Mouse (Mus musculus): ENCODE measurements around the gene Zcchc24.

The Zcchc24 gene

DNA sequence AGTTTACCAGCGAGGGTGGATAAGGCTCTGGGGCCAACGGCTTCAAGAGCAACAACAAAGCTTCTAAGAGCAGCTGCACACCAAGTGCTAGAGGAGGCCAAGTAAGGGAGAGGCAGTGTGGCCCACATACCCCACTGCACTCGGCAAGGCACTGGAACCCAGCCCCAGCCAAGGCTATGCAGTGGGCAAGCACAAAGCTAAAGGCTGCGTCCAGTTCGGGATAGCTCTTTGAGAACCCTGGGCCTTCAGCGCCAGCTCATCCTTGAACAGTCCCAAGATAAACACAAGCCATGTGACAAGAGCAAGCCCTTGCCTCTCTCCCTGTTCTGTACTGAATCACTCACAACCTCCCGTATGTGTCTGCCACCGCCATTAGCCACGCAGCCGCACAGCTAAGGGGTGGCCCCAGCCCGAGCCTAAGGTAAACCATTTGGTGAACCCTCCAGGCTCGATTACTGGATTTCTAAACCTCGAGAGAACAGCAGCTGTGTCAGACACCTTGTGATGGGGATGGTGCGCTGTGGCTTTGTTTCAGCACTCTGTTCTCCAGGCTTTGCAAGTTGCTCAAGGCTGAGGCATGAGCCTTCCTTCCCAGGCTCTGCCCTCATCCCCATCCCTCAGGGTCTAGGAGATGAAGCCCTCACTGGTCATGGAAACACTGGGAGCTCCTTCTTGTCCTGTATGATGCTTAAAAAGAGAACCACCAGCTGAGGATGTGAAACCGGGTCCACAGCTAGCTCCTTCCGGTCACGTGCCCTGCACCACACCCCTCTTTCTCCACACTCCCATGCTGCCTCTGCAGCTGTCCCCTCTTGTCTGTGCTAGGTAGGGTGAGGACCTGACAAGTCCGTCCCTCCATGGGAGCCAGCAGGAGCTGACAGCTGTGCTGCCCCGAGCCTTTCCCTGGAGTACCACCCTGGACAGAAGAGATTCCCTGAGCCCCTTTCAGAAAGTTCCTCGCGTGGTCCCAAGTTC, 21.6 kb downstream of the Zcchc24 start:
- peak; percentile 48 to 62 for DNase-seq

DNA sequence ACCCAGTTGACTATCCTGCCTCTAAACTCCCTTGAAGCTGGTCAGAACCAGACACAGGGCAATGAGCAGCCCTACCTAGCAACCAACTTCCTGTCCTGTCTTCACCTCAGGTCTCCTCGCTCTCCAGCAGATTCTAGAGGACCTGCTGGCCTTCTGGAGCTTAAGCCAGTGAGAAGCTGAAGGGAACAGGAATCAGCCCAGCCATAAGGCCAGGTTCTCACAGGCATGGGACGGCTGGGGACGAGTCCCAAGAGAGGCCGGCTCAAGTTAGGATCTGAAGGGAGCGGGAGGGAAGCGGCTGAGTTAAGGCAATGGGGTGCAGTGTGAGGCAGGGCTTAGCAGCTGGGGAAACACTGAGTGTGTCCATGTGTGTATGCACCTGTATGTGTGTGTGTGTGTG, 22.5 kb downstream of the Zcchc24 start:
- DNase-seq: no peak

DNA sequence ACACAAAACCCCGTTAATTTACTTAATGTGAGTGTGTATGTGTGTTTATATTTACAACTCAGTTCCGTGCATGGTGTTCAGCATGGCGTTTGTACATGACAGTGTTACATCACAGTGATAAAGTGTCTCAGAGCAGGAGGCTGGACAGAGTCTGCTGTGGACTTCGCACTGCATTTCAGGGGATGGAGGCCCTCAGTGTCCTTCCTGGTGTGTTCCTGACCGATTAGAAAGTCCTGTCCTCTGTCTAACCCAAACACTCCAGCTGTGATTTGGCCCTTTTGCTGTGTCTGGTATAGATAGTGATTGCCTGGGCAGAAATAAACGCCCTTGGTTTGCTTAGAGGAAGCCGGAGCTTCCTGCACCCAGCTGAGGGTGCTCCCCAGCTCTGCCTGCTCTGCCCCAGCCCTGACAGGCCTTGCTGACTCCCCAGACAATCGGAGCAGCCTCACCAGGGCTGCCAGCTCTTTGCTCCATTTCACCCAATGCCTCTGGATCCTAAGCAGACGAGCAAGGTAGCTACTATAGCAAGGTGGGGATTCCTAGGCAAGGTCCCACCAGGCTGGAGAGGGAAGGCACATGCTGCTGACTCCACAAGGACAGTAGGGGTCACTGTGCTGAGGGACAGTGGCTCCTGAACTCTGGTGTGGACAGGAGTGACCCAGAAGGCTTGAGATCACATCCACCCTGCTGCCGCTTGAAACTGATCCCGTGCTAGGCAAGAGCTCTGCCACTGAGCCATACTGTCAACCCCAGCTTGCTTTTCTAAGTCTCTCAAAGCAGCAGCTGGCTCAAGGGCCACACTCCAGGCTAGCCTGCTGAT, 23.3 kb downstream of the Zcchc24 start:
- no peak for DNase-seq

DNA sequence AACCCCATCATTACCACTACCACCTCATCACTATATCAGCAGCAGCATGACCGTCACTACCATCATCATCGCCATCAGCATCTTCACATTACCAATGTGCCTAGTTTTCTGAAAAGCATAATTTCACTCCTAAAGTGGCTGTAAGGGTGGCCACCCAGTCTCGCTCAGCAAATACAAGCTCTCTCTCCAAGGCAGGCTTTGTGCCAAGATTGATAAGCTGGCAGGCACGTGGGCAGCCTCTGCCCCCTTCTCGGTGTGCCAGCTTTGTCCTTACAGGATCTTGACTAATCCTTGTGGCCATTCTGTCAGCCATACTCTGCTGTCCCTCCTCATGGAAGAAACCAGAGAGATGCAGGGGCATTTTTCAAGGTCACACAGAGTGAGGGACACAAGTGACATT, 25.9 kb downstream of the Zcchc24 start:
- DNase-seq: no peak

DNA sequence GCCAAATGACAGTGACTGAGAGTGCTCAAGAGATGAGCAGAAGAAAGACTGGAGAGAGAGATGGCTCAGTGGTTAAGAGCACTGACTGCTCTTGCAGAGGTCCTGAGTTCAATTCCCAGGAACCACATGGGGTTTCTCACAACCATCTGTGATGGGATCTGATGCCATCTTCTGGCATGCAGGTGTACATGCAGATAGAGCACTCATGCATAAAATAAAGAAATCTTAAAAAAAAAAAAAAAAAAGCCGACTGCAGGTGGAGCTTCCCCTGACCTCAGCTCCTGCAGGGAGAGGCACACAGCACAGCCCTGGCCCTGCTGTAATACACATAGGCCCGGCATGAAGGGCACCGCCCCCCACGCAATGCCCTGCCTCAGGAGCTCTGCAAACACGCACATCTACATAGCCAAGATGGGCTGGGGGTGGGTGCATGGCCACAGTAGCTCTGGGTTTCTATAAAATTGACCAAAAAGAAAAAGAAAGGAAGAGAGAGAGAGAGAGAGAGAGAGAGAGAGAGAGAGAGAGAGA, 26.9 kb downstream of the Zcchc24 start:
- peak in 1 of 2 experiments; percentile 61 for DNase-seq

DNA sequence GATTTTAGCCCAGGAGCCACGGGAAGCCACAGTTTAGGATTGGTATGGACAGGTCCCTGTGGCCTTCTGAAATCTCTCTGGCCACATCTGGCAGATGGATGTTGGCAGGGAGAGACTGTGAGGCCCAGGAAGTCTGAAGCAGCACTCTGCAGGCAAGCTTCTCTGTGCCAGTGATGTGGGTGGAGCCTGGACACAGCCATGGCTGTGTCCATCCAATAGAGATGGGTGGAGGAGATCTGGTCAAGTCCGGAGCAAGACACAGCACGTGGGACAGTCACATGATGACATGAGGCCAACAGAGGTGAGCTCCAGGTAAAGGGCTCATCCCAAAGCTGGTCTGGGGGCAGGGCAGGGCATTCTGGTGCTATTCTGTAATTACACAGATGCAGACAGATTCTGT, 27.6 kb downstream of the Zcchc24 start:
- DNase-seq: no peak

DNA sequence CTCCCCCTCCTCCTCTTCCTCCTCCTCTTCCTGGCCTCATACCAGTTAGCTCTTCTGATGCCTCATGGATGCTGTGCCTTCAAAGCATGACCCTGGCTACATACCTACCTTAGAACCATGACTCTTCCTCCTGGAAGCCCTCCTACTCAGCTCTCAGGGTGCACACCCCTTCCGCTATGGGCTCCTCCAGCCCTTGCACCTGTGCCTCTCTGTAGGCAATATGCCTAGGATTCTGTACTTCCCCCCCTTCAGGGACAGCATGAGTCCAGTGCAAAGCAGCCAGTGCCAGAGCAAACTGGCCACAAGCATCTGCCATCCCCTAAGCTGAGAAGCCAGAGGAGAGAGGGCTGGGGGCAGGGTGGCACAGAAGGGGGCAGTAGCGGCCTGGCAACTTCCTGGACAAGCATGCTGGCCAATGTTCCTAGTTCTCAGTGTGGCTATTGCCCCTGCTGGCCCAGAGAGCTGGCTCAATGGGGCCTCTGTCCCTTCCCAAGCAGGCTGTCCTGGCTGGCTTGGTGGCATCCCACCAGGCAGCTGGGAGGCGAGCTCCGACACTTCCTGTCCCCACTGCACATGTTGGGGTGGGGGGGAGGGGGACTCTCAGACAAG, 28.8 kb downstream of the Zcchc24 start:
- DNase-seq: no peak

DNA sequence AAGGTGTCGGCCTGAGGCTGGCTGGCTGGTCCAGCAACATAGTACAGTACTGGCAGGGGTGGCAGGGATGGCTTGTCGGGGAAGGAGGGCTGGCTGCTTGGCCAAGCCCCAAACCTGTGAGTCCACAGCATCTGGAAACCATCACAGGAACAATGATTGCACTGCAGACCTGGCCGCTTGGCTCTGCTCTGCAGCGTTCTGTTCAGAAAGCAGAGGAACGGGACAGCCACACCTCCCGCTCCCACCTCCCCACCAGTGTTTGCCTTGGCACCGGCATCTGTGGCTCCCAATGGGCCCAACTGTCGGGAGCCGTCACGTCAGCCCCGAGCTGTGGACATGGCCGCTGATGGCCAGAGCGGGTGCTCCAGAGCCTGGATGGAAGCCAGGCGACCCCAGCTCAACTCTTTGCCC, 30.2 kb downstream of the Zcchc24 start:
- DNase-seq: no peak

DNA sequence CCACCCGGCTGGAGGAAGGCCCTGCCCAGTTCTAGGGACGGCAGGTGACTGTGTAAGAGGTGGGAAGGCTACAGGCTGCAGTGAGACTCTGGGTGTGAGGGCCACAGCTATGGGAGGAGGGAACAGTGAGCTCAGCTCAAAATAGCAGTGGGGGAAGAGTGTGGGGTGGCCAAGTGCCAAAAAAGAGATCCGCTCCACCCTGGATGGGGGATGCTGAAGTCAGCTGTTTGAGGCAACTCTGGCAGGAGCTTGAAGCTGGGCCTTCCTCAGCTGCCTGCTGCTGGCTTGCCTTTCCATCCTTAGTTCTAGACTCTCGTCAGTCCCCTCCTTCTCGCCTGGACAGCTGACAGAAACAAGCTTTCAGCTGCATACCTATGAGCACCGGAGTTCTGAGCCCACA, 32.2 kb downstream of the Zcchc24 start:
- no peak for DNase-seq

DNA sequence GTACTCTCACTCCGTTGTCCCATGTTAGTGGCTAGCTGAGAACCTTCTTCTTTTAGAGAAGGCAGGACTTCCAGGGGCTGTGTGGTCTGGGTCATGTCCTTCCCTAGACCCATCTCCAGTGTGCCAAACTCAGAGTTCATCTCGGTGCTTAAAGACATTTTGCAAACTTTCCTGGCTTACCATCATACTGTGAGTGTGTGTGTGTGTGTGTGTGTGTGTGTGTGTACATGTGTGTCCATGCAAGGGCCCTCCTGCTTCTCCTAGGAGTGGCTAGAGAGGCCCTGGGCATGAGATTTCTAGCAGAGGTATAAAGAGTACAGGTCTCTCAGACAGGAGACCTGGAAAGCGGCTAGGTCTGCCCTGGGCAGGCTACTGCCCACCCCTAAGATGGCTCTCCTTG, 32.7 kb downstream of the Zcchc24 start:
- DNase-seq: no peak

DNA sequence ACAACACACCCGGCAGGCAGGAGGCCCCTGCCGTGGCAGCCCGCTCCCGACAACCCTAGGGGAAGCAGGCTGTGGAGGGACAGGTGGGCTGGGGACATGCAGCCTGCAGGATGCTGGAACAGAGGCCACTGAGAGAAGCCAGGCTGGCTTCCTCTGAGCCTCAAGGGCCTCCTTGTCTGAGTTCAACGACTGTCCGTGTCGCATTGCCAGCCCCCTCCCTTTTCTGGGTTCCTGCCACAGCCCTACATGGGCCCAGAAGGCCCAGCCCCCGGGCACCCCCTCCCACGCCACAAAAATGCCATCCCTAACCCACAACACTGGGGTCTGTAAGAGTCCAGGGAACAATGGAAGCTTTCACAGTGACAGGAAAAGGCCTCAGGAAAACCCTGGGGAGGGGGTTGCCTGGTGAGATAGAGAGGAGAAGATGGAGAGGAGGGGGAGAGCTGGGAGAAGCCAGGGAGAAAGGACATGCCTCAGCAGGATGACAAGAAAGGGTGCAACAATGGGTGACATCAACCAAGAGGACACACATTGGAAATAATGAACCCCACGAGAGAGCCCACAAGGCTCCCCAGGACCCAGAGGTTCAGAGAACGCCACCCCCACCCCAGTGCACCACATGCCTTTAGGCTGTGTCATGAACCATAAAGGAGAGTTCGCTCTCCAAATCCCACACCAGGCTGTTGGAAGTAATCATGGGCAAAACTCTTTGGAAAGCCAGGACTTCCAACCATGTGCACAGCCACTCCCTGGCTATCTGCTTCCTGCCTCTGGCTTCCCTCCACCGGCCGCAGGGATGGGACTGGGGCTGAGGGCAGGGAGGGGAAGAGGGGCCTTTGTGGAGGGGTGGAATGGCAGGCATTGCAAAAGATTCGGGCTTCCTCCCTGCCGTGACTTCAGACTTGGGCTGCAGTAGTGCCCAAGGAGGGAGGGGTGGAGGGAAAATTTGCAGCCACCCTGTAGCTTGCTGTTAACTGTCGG, 33.8 kb downstream of the Zcchc24 start:
- no peak for DNase-seq

DNA sequence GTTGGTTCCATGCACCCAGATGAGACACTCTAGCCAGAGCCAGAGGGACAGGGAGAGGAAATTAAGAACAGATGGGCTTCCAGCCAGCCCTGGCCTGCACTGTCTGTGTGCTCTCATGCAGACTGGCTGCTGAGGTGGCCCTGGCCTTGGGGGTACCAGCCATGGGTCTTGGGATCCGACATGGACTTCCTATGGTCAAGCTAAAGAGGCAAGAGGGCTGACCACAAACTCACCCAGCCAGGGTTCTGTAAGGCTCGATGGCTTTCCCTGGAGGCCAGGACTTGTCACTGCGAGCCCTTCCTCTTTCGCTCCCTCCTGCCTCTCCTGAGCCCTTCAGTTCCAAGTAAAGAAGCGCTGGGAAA, 41.7 kb downstream of the Zcchc24 start:
- DNase-seq: no peak

DNA sequence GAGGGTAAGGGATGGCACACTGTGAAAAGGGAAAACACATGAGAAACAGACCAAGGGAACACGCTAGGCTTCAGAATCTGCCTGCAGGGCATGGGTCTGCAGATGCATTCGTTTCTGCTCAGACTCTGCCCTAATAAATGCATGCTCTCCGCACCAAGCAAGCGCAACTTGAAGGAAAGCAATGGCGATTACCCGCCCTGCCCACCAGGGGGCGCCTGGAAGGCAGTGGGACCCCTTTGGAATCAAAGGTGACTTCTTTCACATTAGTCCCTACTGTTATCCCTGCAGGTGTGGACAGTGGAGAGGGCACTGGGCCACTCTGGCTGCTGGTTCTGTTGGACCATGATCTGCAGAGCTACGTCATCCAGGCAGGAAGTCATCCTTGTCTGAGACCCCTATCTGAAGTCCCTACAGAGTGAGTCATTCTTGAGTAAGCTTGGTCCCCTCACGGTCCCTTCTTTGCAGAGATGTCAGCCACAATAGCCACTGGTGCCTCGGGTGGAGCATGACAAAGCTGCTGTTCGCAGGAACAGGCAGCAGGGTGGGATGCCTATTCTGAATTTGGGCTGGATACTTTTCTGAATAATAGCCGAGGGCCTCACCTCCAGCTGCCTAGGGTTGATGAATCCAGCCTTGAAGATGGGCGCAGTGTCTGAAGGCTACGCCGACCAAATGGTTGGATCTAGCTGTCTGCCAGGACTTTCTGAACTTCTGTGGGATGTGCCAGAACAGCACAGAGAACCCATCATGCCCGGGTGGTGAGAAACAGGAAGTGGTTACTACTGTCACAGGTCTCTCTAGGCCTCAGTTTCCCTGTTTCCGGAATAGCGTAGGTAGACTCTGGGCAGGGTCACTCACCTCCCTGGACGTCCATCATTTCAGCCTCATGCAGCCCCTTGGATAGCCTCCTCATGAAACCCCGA, 42.4 kb downstream of the Zcchc24 start:
- DNase-seq: peak; percentile 65 to 68

DNA sequence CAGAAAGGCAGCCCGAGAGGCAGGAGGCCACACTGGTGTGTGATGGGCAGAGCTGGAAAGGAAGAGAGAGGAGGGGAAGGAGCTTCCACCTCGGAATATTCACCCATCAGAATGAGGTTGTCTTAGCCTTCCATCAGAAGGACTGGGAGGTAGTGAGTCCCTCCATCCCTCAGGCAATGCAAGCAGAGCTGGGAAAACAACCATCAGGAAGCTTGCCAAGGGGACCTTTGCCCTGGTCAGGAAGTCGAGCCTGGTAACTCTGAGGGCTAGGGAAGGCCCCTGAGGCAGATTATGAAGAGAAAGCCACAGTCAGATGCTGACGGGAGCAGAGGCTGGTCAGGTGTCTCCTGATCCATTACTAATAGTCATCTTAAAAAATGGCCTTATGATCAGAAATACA, 43.1 kb downstream of the Zcchc24 start:
- no peak for DNase-seq

DNA sequence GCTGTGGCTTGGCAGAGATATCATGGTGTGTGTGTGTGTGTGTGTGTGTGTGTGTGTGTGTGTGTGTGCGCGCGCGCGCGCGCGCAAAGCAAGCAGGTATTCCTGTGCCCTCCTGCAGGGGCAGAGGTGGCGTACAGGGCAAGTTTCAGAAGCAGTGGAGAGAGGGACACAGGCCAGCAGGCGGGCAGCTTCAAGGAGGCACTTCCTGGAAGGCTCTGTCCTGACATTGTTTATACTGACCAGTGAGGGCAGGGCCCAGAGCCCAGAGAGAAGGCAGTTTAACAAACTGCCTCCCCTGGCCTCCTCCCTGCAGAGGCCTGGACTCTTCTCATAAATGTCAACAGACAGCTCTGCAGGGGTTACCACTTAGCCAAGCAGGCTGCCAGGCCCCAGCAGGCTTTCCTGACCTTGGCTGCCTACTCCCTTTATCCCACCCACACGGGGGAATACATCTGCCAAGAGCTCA, 43.8 kb downstream of the Zcchc24 start:
- DNase-seq: no peak

DNA sequence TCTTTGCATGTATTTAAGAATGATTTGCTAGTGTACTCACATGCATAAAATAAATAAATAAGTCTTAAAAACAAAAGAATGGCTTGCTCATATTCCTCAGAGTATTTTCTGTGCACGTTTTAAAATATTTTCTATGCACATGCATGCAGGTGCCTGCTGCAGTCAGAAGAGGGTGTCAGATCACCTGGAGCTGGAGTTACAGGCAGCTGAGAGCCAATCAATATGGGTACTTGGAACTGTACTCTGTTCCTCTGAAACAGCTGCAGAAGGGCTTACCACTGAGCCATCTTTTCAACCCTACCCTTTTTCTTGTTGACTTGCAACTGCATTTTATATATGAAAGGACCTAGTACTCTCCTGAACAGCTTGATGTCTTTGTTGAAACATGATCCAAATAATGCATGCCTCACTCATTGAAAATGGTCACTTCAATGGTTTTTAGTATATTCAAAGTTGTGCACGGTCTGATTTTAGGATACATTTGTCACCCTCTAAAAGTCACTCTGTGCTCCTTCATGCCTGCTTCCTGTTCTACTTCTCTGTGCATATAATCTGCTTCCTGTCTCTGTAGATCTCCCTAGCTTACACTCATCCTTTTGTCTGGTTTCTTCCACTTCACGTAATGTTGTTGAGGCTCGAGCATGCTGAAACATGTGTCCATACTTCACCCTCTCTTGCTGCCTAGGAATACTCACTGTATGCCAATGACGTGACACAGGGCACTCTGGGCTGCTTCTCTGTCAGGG, 47.7 kb downstream of the Zcchc24 start:
- DNase-seq: peak in 1 of 2 experiments; percentile 56

DNA sequence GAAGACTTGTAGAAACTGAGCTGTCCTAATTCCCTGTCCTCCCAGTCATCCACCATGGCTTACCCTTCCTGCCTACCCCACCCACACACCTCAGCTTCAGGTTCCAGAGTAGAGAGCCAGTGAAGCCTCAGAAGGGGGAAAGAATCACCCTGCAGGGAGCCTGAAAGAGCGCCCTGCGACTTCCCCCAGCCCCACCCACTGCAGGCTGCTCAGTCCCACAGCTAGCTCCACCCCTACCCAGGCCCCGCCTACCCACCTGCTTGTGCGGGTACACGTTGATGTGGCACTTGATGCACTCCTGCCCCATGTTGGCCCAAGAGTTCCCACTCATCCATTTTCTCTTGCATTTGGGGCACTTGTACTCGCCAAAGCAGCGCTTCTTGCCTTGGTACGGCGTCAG, 49.5 kb downstream of the Zcchc24 start:
- DNase-seq: peak; percentile 93 to 97

DNA sequence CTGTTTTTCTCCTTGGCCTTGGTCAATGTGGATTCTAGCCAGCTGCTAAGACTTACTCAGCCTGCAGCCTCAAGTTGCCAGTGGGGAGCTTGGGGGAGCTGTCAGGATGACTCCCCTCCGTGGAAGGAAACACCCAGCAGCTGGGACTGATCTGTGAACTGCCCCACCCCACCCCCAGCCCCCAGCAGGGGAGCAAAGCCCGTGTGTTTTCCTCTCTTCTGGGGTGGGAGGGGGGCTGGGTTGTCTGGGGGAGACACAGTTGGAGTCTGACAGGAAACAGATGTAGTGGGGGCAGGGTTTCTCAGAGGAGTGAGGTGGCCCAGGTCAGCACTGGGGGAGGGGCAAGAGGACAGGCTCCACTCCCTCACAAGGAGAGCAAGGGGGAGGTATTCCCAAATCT, 50.4 kb downstream of the Zcchc24 start:
- DNase-seq: peak; percentile 73 to 88

DNA sequence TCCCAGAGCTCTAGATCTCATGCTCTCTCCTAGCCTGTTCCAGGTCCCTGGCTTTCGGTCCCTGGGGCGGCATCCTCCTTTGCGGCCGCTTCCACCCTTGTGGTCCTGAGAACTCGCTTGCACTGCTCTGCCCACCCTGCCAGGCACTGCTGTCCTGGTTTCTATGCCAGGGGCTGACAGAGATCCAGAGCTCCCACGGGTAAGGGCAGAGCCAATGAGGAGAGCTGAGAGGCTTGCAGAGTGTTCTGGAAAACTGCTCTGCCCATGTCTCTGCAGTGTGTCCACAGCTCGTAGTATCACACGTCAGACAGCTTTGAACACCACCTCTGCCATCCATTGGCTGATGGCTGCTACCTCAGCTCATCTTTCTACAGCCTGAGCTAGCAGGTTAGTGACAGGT, 51.1 kb downstream of the Zcchc24 start:
- DNase-seq: peak in 1 of 2 experiments; percentile 40

DNA sequence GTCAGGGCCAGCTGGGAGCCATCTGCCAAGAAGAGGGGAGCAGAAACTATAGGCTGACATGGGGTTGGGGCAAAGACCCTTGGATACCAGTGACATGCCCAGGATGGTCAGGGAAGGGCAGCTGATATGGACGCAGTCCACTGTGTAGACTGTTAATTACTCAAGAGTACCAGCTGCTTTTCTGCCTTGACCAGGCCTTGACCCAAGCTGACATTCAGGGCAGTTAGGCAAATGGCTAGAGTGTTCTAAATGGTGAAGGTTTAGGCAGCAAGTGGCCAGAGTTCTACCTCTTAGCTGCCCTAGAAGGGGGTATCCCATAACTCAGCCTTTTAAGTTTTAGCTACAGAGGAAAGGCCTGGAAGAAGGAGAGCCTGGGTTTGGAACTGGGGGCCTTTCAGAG, 52.3 kb downstream of the Zcchc24 start:
- DNase-seq: no peak
